Mouse (Mus musculus) kidney, adult 2 months (tissue): ENCODE data around the gene Wbp1.

ENCODE experiments used
- CTCF ChIP-seq: fragments of 200-500 bp; conservative IDR thresholded peaks from 2 replicates; pipeline ENCODE4 v1.5.1; 2011; ENCODE audit warnings: low read depth, mild to moderate bottlenecking, control low read depth, low read length, moderate library complexity, mixed read lengths; ENCODE audit not compliant: insufficient read depth, insufficient read length
- POLR2A ChIP-seq: fragments of 200-500 bp; IDR thresholded peaks from one replicate; pipeline ENCODE4 v1.6.1; 2011; ENCODE audit warnings: low read depth, low read length, control low read depth

DNA sequence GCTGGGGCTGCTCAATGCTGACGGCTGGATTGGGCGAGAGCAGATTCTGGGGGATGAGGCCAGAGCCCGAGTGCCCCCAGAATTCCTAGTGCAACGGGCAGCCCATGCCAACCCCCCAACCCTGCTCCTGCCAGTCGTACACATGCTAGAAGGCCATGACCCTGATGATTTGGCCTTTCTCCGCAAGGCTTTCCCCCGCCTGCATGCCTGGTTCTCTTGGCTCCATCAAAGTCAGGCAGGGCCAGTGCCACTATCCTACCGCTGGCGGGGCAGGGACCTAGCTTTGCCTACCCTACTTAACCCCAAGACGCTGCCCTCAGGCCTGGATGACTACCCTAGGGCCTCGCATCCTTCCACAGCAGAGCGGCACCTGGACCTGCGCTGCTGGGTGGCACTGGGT lies 3.7 kb downstream of the Wbp1 start:
- TF ChIP-seq CTCF (no peak), POLR2A (no peak)
